Mouse (Mus musculus): ENCODE data around the gene Smc5. TPM values are rescaled to one million over a fixed set of nuclear protein-coding genes. Genes with fewer than 3 reads are reported as not detected.

Gene Smc5
- total RNA-seq, 1 experiment from 2014 or later = 49.3 TPM

- no peak for ATAC-seq (ENCODE audit: extremely low read depth, insufficient number of reproducible peaks, low FRiP score, poor library complexity, severe bottlenecking)
Observed at GRCm38 (mm10) chr19:23159780-23160395, 113.8 kb downstream of the Smc5 start.

Other genes starting within 250 kb of the Smc5 start
- 3.0 and 4.9 TPM in 2 replicates for gene Klf9, start 132.7 kb downstream of the Smc5 start, total RNA-seq (2017)
- not detected in 2 replicates for gene Mamdc2, start 174.5 kb upstream of the Smc5 start, total RNA-seq (2017)

All from neutrophil, adult 5-6 weeks (primary cell).